Mouse (Mus musculus) stomach, postnatal 0 days (tissue): ENCODE measurements at regions not wholly inside any gene's neighbourhood (a gene's known extent, or its start where the extent isn't known, plus 50 kb on each side); places are given as distances from the start of the nearest gene placed in this dataset.

Experiments used
- CTCF ChIP-seq: IDR thresholded peaks from 2 replicates; pipeline ENCODE4 v1.5.1; 2016; ENCODE audit warnings: antibody characterized with exemption, low read depth, mild to moderate bottlenecking, moderate library complexity
- EP300 ChIP-seq: optimal IDR thresholded peaks from 2 replicates; pipeline ENCODE3; 2016; ENCODE audit warnings: antibody characterized with exemption

- no peak for TF ChIP-seq CTCF
- TF ChIP-seq EP300: no peak
Observed at GRCm38 (mm10) chr4:32126828-32127227, 111.8 kb upstream of the Bach2 start.
